Mouse (Mus musculus) left cerebral cortex, adult 2 months (tissue): ENCODE measurements around the gene Rnf38. TPM values are rescaled to one million over a fixed set of nuclear protein-coding genes. Genes with fewer than 3 reads are reported as not detected.

ENCODE experiments used
- DNase-seq, 2 experiments: peaks; one replicate each; pipeline ENCODE4 v3.0.0; 2021 to 2022; ENCODE audit warnings: low spot score in 2 of 2, mixed read lengths in 1 of 2; ENCODE audit errors: extremely low spot score in 1 of 2
- H3K27ac ChIP-seq: fragments of 200-600 bp; 2 replicates; pipeline ENCODE4 v1.8.1; 2022
- H3K4me3 ChIP-seq: fragments of 200-600 bp; 2 replicates; pipeline ENCODE4 v1.8.1; 2022
- CTCF ChIP-seq: fragments of 200-600 bp; IDR thresholded peaks from 2 replicates; pipeline ENCODE4 v1.8.1; 2022; ENCODE audit warnings: antibody characterized with exemption, mild to moderate bottlenecking, moderate library complexity
- intact Hi-C: fragments of 180-260 bp; cut with DNase I; formaldehyde crosslinking; loops from one replicate; pipeline ENCODE4 v1.15.1; 2025
- total RNA-seq, 2 experiments: library from RNA; stranded (reverse); gene quantifications; 2 replicates each; pipeline ENCODE4 v1.2.3; 2021

The Rnf38 gene
- total RNA-seq, 2 experiments from 2014 or later = 63.0 to 73.4 TPM

DNA sequence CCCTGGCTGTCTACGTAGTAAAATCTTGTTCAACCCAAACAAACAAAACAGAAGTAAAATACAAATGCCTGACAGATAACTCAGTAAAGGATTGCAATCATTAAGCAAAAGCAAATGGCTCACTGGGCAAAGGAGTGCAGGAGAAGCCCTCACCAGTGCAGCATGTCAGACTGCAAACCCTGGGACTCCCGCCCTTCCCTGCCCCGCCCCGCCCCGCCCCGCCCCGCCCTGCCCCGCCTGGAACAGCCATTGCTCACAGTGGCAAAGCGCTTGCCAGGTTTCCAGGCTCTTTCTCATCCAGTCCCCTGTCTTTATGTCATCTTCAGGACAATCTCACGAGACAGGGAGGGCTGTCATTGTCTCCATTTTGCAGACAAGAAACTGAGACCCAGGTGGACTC, 16.1 kb upstream of the Rnf38 start:
- intact Hi-C loops = loop anchor here (1.0 kb wide), 1 partner anchor 15 kb away; no protein-coding TSS in a partner anchor
- no peak for TF ChIP-seq CTCF
- Histone ChIP-seq H3K27ac (peak overlapping the region; percentile 85; the same call in 1 of the 2 replicates), H3K4me3 (no peak overlapping the region)
- no peak for DNase-seq

DNA sequence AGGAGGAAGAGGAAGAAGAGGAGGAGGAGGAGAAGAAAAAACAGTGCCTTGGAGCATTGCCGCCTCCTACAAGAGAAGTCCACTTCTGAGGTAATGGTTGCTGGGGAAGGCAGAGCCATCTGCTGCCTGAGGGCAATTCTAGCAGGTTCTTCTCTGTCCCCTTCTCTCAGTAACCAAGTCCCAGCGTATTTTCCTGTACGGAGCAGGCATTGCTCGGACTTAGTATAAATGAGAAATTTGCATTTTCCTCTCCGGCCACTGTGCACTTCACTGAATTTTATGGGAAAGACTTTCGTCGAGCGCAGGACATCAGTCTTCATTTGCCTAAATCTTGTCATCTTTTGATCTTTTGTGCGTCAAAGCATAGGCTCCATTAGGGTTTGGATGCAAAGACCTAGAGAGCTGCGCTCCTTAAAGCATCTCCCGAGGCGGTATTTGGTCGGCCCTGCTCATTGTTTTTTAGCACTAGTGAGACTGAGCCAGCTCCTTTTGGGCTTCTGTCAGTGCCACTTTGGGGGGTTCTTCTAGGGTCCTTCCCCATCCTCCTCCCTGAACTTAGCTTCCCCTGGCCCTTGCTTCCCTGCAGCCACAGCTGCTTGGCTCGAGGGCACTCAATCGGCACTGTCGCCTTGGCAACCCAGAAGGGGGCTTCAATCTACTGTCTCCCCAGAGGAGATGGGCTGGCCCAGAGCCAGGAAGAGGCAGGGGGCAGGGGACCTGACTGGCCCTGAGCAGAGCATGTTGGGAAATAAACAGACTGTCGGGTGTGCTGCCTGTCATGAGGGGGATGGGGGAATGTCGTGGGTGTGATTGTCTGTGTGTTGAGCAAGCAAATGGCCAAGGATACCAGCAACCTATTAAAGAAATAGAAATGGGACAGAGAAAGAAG, 13.7 kb upstream of the Rnf38 start:
- H3K4me3 ChIP-seq = no peak overlapping the region
- H3K27ac ChIP-seq = no peak overlapping the region
- DNase-seq = no peak
- no peak for TF ChIP-seq CTCF
- intact Hi-C loops = no loop called here

DNA sequence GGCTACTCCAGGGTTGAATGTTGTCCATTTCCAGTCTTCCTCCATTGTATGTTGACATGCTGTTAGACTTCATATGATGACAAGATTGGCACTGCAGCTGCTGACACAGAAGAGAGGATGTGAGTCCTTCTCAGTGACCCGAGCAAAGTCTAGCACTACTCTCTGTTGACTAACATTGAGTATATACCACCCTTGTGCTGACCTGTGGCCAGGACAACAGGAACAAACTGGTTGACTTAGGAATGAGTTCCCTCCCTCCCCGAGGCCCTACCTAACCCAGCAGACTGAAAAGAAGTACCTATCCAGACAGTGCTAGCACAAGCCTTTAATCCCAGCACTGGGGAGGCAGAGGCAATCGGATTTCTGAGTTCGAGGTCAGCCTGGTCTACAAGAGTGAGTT, 12.7 kb upstream of the Rnf38 start:
- DNase-seq = no peak
- TF ChIP-seq CTCF = no peak
- Histone ChIP-seq H3K27ac (no peak overlapping the region), H3K4me3 (no peak overlapping the region)
- intact Hi-C loops = no loop called here

DNA sequence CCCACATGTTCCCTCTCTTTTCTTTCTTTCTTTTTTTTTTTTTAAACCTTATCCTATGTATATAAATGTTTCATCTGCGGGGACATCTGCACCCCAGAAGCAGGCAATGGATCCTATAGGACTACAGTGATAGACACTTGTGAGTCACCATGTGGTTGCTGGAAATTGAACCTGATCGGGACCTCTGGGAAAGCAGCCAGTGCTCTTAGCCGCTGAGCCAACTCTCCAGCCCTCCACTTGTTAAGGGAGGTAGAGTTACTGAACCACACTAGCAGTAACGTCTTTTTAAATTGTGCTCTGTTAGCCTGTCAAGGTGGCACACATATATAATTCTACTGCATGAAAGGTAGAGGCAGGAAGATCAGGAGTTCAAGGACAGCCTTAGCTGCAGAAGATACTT, 8.0 kb upstream of the Rnf38 start:
- H3K4me3 ChIP-seq = no peak overlapping the region
- no peak overlapping the region for H3K27ac ChIP-seq
- DNase-seq = no peak
- TF ChIP-seq CTCF = no peak
- intact Hi-C loops = no loop called here

DNA sequence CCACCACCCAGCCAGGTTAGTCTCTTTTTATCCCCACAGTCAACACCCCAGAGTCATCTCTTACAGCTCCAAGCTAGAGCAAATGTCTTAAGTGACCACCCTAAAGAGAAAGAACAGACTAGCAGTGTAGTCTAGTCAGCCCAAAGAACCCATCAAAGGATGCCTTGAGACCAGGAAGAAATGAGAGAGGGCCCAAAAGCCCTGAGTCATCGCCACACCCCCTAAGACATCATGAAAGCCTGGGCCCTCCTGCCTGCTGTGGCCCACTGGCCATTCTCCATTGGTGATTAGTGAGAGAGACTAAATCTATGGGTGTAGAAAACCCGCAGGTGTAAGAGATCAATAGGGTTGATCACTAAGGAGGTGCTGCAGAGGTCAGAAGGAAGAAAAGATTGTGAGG, 2.4 kb upstream of the Rnf38 start:
- TF ChIP-seq CTCF = no peak
- no peak for DNase-seq
- no peak overlapping the region for H3K4me3 ChIP-seq
- H3K27ac ChIP-seq = no peak overlapping the region
- intact Hi-C loops = no loop called here

DNA sequence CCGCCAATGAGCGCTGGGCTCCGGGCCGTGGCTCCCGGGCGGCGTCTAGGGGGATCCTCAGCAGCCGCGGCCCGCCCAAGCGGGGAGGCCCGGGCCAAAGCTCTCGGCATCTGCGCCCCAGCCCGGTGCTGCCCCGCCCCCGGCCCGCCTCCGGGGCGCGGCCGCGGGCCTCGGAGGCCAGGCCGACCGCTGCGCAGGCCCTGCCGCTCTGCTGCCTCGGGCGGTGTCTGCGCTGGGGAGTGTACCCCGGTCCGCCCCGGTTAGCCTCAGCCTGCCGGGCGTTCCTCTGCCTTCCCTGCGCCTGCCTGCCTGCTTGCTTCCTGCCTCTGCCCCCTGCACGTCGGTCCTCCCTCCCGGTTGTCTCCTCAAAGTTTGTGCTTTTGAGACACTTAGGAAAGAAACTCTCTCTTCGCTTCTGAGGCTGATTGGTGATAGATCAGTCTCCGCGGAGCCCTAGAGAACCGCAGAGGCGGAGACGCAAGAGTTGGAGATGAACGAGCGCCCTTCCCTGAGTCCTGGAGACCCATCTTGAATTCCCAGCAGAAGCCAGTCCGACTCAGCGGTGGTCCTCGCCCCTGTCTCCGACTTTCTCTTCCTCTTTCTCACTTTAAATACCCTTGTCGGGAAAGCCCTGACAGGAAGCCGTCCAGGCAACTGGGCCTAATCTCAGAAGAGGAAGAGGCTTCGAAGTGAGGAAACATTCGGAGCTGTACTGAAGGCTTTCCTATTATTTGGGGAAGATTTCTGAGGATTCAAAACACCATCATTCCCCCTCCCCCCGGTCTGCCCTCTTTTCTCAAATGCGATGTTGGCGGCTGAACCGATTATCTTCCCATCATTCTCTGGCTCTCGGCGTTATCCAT, 646 bp upstream of the Rnf38 start:
- intact Hi-C loops = loop anchor here (1.0 to 5.0 kb wide), 2 partner anchors 16 to 67 kb away; no protein-coding TSS in a partner anchor
- DNase-seq = peak; percentile 87 to 90
- no peak for TF ChIP-seq CTCF
- Histone ChIP-seq H3K27ac (peak overlapping the region; percentile 84), H3K4me3 (peak overlapping the region; percentile 73)

DNA sequence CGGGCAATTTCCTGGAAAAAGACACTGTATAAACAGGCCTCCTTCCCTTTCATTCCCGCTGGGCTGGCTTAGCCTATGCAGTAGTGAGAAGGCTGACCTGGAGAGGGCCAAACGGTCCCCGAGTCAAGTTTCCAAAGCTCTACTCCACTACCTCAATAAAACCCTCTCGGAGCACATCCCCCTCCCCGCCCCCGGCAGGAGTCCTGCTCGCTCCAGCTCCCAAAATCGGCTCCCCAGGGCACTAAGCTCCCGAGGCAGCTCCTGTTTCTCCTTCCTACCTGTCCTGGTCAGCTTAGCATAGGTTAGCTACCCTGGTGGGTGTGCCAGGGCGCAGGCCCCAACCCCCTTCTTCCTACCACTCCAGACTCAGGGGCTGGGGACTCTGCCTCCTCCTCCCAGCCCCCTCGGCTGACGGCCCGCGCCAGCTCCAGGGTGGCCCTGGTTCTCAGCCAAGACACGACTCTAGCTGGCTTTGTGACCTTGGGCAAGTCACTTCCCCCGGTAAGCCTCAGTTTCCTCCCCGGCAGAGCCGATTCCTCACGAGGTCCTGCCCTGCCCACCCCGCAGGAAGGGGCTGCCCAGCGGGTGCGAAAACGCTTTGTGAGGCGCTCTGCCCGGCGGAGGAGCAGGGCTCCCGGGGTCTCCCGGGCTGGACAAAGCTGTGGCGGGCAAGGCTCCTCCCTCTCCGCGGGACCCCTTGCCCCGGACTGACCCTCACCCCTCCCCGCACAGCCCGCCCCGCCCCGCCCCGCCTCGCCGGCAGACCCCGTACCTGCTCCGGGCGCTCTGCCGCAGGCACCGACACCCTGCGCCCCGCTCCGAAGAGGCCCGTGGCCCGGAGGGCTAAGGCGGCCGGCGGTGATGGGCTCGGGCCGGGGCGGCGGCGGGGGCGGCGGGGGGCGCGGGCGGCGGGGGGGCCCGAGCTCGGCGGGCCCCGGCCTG, 547 bp downstream of the Rnf38 start:
- intact Hi-C loops = loop anchor here (2.0 to 5.0 kb wide), 2 partner anchors 56 to 66 kb away; no protein-coding TSS in a partner anchor

DNA sequence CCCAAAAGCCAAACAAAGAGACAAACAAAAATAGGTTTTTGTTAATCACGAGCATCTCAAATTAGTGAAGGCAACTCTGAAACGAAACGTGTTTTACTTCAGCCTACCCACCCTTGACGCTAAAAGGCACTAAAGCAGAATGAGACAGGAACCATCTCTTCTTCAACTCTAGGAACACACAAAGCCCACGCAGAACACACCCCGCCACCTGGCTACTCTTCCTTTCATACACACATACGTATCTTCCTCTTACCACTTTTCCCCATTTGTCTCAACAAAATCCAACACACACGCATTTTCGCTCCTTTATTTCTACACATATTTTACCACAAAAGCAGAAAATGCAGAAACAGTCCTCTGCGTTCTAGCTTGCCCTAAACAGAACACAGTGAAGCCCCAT, 8.5 kb downstream of the Rnf38 start:
- intact Hi-C loops = no loop called here
- no peak for TF ChIP-seq CTCF
- no peak overlapping the region for H3K27ac ChIP-seq
- no peak for DNase-seq
- H3K4me3 ChIP-seq = no peak overlapping the region

More for the DNA sequence above, 547 bp downstream of the Rnf38 start:
- no peak; the same call in 1 of the 2 replicates for TF ChIP-seq CTCF
- DNase-seq = peak; percentile 35 to 42
- peak overlapping the region; percentile 63 for H3K27ac ChIP-seq
- H3K4me3 ChIP-seq = peak overlapping the region; percentile 91

DNA sequence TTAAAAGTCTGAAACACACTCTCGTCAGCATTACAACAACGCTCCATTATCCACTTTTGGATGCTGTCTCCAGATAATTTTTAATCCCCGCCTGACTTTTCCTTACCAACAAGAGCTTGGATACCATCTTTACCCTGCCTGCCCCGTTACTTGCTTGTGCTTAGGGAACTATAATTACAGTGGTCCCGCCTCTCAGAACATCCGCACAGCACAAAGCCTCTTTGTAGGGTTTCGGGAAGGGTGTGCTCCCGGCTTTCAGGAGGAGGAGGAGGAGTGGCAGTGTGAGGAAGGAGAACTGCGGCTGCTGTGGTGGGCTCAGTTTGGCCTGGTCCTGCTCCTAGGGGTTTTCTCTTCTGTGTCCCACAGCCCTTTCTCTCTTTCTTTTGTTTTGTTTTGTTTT, 9.4 kb downstream of the Rnf38 start:
- Histone ChIP-seq H3K27ac (no peak overlapping the region), H3K4me3 (no peak overlapping the region)
- TF ChIP-seq CTCF = no peak
- intact Hi-C loops = no loop called here
- DNase-seq = no peak

DNA sequence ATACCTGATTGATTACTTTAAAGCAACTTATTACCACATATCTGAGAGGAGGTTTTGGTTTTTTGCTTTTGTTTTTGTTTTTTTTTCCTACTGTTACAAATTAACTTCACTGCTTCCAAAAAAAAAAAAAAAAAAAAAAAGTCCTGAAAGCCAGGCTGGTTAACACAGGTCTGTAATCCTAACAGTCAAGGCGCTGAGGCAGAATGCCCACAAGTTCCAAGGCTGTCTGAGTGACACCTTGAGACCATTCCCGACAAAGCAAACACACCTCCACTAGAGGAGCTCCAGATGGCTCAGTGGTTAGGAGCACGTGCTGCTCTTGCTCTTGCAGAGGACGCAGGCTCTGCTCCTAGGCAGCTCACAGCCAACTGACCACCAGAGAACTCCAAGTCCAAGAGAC, 10.1 kb downstream of the Rnf38 start:
- TF ChIP-seq CTCF = no peak
- intact Hi-C loops = no loop called here

DNA sequence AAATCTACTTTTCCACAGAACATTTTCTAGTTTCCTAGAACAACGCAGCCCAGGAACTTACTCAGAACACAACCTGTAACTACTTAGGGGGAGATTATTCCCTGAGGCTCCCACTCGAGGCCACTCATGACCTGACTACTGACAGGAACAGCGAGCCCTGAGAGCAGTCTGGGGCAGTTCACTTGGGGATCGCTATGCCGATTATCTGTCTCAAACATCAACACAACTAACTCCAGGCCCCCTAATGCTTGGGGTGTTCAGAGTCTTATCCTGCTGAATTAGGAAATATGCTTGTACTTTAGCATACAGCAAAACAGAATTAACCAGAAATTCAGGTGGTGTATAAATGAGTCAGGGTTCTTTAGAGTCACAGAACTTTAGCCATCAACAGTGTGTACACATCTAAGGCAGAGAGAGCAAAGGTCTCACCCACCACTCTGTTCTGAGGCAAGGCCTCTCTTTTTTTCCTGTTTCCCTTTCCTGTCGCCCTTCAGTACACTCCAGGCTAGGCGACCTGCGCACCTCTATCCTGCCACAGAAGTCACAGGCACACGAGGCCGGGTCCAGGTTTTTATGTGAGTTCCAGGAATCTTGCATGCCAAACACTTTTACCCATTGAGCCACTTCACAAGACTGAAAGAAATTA, 16.7 kb downstream of the Rnf38 start:
- H3K4me3 ChIP-seq = no peak overlapping the region
- no peak overlapping the region for H3K27ac ChIP-seq
- no peak for DNase-seq
- intact Hi-C loops = no loop called here
- TF ChIP-seq CTCF = no peak

More for the DNA sequence above, 10.1 kb downstream of the Rnf38 start:
- H3K27ac ChIP-seq = no peak overlapping the region
- H3K4me3 ChIP-seq = no peak overlapping the region
- DNase-seq = no peak
